Mouse (Mus musculus) gastrocnemius, postnatal 4 days (tissue): ENCODE results near the gene Gm21719. TPM values are rescaled to one million over a fixed set of nuclear protein-coding genes. Genes with fewer than 3 reads are reported as not detected.
"Not testable (repeated sequence)": the region's sequence is repeated elsewhere in the genome, so short reads cannot be mapped to it uniquely, and the experiment has no call there.

Source experiments
- DNase-seq, 2 experiments: peaks; one replicate each; pipeline ENCODE4 v3.0.0; 2021 to 2022; ENCODE audit warnings: low spot score in 2 of 2, mixed read lengths in 2 of 2
- long read RNA-seq, 2 experiments: library from polyadenylated mRNA; stranded (forward); transcript quantifications; one replicate each; pipeline ENCODE4 v2.0.0; 2021
- total RNA-seq, 2 experiments: library from RNA; stranded (reverse); gene quantifications; 2 replicates each; pipeline ENCODE4 v1.2.3; 2021

Gene Gm21719
- total RNA-seq = not detected
- long read RNA-seq, experiment 1 = 0 reads
- long read RNA-seq, experiment 2 = 0 reads

- not testable (repeated sequence) for DNase-seq
Measured at GRCm38 (mm10) chrY:6682772-6683171, at the start of gene Gm21719. TSS of gene Gm21719 (minus strand) at chrY:6682872.

Other genes with a start within 250 kb of the Gm21719 start
- not detected for gene Gm28919, start 99.3 kb downstream of the Gm21719 start, total RNA-seq
- gene Gm20830, start 235.4 kb upstream of the Gm21719 start, total RNA-seq = not detected